Mouse (Mus musculus): Measurements from ENCODE around the gene Abcf2. TPM values are rescaled to one million over a fixed set of nuclear protein-coding genes. Genes with fewer than 3 reads are reported as not detected.
A peak's percentile ranks its signal among the peaks of the same experiment; 100 is the strongest.

The Abcf2 gene
- polyA plus RNA-seq, 1 experiment from 2014 or later = 153 TPM

DNA sequence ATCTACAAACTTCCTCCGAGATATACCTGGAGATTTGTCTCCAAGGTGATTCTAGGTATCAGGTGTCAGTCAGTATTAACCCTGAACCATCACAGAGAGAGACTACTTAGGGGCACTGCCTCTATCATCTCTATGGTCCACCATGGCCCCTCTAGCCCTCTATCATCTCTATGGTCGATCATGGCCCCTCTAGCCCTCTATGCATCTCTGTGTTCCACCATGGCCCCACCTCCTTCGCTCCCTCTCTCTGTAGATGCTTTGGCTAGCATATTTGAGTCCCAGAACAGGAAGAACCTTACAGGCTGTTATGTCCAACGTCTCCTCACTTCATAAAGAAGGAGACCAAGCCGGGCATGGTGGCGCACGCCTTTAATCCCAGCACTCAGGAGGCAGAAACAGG is 34.6 kb downstream of the Abcf2 start:
- Histone ChIP-seq H3K36me3 (ENCODE audit: control insufficient read depth, insufficient read depth, low read length) (no peaks in the 10 kb centered on the region), H3K4me2 (ENCODE audit: low read depth, low read length, severe bottlenecking) (no peak overlapping the region), H3K9ac (ENCODE audit: low read length) (no peak overlapping the region), H3K4me1 (replicated peaks; ENCODE audit: control insufficient read depth, insufficient read depth, low read length) (no peaks in the 10 kb centered on the region), H3K4me3 (ENCODE audit: low read depth, low read length) (no peak overlapping the region), H3K9me3 (ENCODE audit: control insufficient read depth, low read length) (no peaks in the 10 kb centered on the region), H3K27ac (ENCODE audit: low read depth, low read length) (no peak overlapping the region), H3K27me3 (ENCODE audit: control insufficient read depth, insufficient read depth, low read length) (no peaks in the 10 kb centered on the region)
- 83% methylated on average over 7 of the region's 7 CpGs for WGBS
- ATAC-seq (replicated peaks; ENCODE audit: low FRiP score) = no peak
- DNase-seq (ENCODE audit: low spot score) = no peak

DNA sequence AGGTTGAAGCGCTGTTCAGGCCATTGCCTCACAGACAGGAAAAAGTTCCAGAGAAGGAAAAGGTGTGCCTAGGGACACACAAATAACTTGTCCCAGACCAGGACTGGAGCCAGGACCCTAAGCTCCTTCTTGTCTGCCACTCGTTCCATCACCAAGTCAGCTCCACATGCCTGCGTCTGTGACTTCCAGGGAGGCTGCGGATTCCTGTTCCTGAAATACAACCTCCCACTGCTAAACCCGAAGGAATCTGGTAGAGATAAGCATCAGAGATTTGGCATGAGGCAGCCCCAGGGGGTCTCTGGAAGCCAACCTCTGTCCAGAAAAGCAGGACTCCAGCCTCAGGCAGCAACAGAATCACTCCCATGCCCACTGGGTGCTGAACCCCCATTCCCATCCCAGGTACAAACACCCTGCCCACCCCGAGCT is 36.1 kb downstream of the Abcf2 start:
- no peak overlapping the region for H3K4me3 ChIP-seq (ENCODE audit: low read depth, low read length)
- WGBS = 43% methylated on average over 6 of the region's 6 CpGs
- ATAC-seq (replicated peaks; ENCODE audit: low FRiP score) = no peak

DNA sequence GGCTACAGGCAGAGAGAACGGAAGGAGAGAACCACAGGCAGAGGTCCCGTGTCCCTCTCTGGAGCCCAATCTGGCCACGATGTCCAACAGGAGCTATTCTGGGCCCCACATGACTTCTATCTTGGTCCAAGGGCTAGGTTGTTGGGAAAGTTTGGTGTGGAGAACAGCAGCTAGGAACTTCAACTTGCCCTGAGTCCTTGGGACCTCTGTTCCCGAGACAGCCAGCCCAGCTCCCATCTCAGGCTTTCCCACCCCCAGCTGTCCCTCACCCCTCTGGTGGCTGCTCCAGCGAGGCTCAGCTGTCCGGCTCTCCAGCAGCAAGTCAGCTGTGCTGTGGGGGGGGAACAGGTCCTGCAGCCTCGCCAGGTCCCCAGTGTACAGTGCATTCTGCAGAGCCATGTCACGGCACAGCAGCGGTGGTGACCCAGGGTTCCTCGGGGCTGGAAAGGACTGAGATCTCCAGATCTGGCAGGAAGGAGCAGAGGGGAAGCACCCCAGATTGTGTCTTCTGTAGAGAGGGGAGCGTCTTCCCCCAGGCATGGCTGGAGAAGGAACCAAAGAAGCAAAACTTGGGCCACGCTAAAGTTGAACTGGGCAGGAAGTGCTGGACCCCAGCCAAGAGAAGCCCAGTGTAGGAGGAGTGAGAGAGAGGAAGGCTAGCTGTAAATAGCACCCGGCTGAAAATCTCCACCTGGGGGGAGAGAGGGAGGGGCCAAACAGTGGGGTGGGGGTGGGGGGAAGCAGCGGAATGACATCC is 36.7 kb downstream of the Abcf2 start, which contains the start of gene Asb10:
Gene Asb10, minus strand, starts transcription at position 592 of the 757 bp plus-strand sequence.
- DNase-seq (ENCODE audit: low spot score) (no peak), ATAC-seq (replicated peaks; ENCODE audit: low FRiP score) (no peak)
- Histone ChIP-seq H3K4me2 (ENCODE audit: low read depth, low read length, severe bottlenecking) (no peak within 1 kb of the TSS), H3K4me1 (replicated peaks; ENCODE audit: control insufficient read depth, insufficient read depth, low read length) (no peaks in the 10 kb centered on the region), H3K9me3 (ENCODE audit: control insufficient read depth, low read length) (no peaks in the 10 kb centered on the region), H3K27me3 (ENCODE audit: control insufficient read depth, insufficient read depth, low read length) (no peaks in the 10 kb centered on the region), H3K4me3 (ENCODE audit: low read depth, low read length) (no peak within 1 kb of the TSS), H3K27ac (ENCODE audit: low read depth, low read length) (no peak within 1 kb of the TSS), H3K9ac (ENCODE audit: low read length) (no peak within 1 kb of the TSS), H3K36me3 (ENCODE audit: control insufficient read depth, insufficient read depth, low read length) (no peaks in the 10 kb centered on the region)
- WGBS = 52% methylated on average over 14 of the region's 14 CpGs

More for the DNA sequence above, 36.1 kb downstream of the Abcf2 start:
- no peak for DNase-seq (ENCODE audit: low spot score)
- no peak overlapping the region for H3K4me2 ChIP-seq (ENCODE audit: low read depth, low read length, severe bottlenecking)
- H3K4me1 ChIP-seq (replicated peaks; ENCODE audit: control insufficient read depth, insufficient read depth, low read length) = no peaks in the 10 kb centered on the region
- no peak overlapping the region for H3K9ac ChIP-seq (ENCODE audit: low read length)
- H3K9me3 ChIP-seq (ENCODE audit: control insufficient read depth, low read length) = no peaks in the 10 kb centered on the region
- H3K27ac ChIP-seq (ENCODE audit: low read depth, low read length) = no peak overlapping the region
- H3K27me3 ChIP-seq (ENCODE audit: control insufficient read depth, insufficient read depth, low read length) = no peaks in the 10 kb centered on the region
- H3K36me3 ChIP-seq (ENCODE audit: control insufficient read depth, insufficient read depth, low read length) = no peaks in the 10 kb centered on the region

DNA sequence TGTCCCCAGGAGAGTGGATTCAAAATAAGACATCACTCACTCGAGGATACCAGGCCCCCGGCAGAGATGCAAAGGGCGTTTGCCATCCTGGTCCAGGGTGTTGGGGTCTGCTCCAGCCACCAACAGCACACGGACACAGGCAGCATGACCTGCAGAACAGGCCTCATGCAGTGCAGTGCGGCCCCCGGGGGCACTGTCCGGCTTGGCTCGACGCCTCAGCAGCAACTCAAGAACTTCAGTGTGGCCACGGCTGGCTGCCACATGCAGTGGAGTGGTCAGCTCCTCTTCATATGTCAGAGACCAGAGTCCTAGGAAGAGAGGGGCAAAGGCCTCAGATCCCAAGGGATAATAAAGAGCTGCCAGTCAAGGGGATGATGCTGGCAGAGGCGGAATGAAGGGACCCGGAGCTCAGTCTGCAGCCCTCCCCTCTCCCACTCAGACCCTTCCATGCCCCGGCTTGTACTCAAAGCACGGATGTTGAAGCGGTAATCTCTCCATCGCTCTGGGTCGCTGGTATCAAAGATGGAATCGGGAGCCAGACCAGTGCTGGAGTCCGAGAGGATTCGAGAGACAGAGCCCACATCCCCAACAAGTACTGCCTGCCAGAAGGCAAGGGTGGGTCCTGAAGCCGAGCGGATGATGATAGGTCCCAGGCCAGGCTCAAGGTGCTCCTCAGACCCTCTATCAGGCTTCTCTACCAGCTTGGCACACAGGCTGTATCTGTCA is 37.5 kb downstream of the Abcf2 start:
- DNase-seq (ENCODE audit: low spot score) (no peak), ATAC-seq (replicated peaks; ENCODE audit: low FRiP score) (no peak)
- no peaks in the 10 kb centered on the region for H3K4me1 ChIP-seq (replicated peaks; ENCODE audit: control insufficient read depth, insufficient read depth, low read length)
- 86% methylated on average over 22 of the region's 22 CpGs for WGBS
- H3K4me2 ChIP-seq (ENCODE audit: low read depth, low read length, severe bottlenecking) = no peak overlapping the region
- no peaks in the 10 kb centered on the region for H3K9me3 ChIP-seq (ENCODE audit: control insufficient read depth, low read length)
- H3K36me3 ChIP-seq (ENCODE audit: control insufficient read depth, insufficient read depth, low read length) = no peaks in the 10 kb centered on the region
- no peak overlapping the region for H3K27ac ChIP-seq (ENCODE audit: low read depth, low read length)
- no peak overlapping the region for H3K9ac ChIP-seq (ENCODE audit: low read length)
- H3K27me3 ChIP-seq (ENCODE audit: control insufficient read depth, insufficient read depth, low read length) = no peaks in the 10 kb centered on the region
- H3K4me3 ChIP-seq (ENCODE audit: low read depth, low read length) = no peak overlapping the region

DNA sequence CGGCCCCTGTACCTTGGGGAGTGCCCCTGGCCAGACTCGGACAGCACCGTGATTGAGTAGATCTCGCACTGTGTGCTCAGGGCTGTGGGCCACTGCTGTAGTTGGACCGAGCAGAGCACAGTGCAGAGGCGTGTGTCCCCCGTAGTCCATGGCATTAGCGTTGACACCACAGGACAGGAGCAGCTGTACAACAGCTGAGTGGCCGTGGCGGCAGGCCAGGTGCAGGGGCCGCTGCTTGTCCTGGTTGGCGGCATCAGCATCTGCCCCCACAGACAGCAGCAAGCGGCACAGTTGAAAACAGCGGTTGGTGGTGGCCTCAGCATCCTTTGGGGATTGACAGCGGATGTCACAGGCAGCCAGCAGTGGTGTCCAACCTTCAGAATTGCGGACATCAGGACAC is 39.6 kb downstream of the Abcf2 start:
- Histone ChIP-seq H3K36me3 (ENCODE audit: control insufficient read depth, insufficient read depth, low read length) (no peaks in the 10 kb centered on the region), H3K4me2 (ENCODE audit: low read depth, low read length, severe bottlenecking) (no peak overlapping the region), H3K27ac (ENCODE audit: low read depth, low read length) (no peak overlapping the region), H3K9ac (ENCODE audit: low read length) (peak overlapping the region; percentile 10; the same call in 1 of the 2 replicates), H3K27me3 (ENCODE audit: control insufficient read depth, insufficient read depth, low read length) (no peaks in the 10 kb centered on the region; the same call in 1 of the 2 replicates), H3K9me3 (ENCODE audit: control insufficient read depth, low read length) (no peaks in the 10 kb centered on the region), H3K4me3 (ENCODE audit: low read depth, low read length) (no peak overlapping the region), H3K4me1 (replicated peaks; ENCODE audit: control insufficient read depth, insufficient read depth, low read length) (no peaks in the 10 kb centered on the region)
- 82% methylated on average over 16 of the region's 16 CpGs for WGBS
- no peak for ATAC-seq (replicated peaks; ENCODE audit: low FRiP score)
- DNase-seq (ENCODE audit: low spot score) = no peak

DNA sequence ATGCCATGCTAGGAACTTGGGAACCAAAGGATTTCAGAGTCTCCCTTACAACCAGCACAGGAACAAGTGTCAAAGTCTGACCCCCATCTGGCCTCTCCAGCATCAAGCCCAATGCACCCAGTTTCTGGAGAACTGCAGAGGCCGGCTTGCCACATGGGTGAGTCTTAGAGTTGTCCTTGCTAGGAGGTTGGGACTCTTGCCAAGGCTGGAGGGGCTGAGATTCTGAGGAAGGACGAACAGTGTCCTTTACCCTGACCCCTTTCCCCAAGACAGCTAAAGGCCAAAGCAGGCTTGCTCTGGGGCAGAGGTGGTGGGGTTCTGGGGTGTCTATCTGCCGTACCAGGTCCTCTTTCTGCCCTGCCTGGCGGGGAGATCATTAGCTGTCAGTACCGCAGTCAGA is 40.8 kb downstream of the Abcf2 start:
- Histone ChIP-seq H3K4me1 (replicated peaks; ENCODE audit: control insufficient read depth, insufficient read depth, low read length) (no peaks in the 10 kb centered on the region), H3K9ac (ENCODE audit: low read length) (no peak overlapping the region), H3K27ac (ENCODE audit: low read depth, low read length) (no peak overlapping the region), H3K4me2 (ENCODE audit: low read depth, low read length, severe bottlenecking) (no peak overlapping the region), H3K9me3 (ENCODE audit: control insufficient read depth, low read length) (no peaks in the 10 kb centered on the region), H3K36me3 (ENCODE audit: control insufficient read depth, insufficient read depth, low read length) (no peaks in the 10 kb centered on the region), H3K4me3 (ENCODE audit: low read depth, low read length) (no peak overlapping the region), H3K27me3 (ENCODE audit: control insufficient read depth, insufficient read depth, low read length) (no peaks in the 10 kb centered on the region; the same call in 1 of the 2 replicates)
- 73% methylated on average over 5 of the region's 5 CpGs for WGBS
- ATAC-seq (replicated peaks; ENCODE audit: low FRiP score) (no peak), DNase-seq (ENCODE audit: low spot score) (no peak)

DNA sequence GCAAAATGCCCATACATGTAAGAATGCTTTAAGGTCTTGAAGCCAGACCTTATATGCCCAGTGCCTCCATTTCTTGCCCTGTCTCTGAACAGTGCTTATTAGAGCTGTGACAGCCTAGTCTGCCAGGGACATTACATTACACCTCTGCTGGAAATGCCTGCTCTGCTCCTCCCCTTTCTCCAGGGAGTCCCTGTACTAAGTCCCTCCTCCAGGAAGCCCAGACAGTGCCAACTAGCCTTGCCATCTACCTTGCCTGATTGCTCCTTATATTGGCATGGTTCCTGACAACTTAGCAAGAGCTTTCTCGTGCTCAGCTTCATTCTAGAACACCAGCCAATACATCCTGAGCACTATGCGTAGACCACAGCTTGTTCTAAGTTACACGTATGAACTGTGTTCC is 41.5 kb downstream of the Abcf2 start:
- no peak overlapping the region for H3K4me2 ChIP-seq (ENCODE audit: low read depth, low read length, severe bottlenecking)
- H3K36me3 ChIP-seq (ENCODE audit: control insufficient read depth, insufficient read depth, low read length) = no peaks in the 10 kb centered on the region
- ATAC-seq (replicated peaks; ENCODE audit: low FRiP score) (no peak), DNase-seq (ENCODE audit: low spot score) (no peak)
- H3K27ac ChIP-seq (ENCODE audit: low read depth, low read length) = no peak overlapping the region
- H3K9ac ChIP-seq (ENCODE audit: low read length) = no peak overlapping the region
- H3K4me1 ChIP-seq (replicated peaks; ENCODE audit: control insufficient read depth, insufficient read depth, low read length) = no peaks in the 10 kb centered on the region
- no peaks in the 10 kb centered on the region; the same call in 1 of the 2 replicates for H3K27me3 ChIP-seq (ENCODE audit: control insufficient read depth, insufficient read depth, low read length)
- 88% methylated on average over 3 of the region's 3 CpGs for WGBS
- no peaks in the 10 kb centered on the region for H3K9me3 ChIP-seq (ENCODE audit: control insufficient read depth, low read length)
- no peak overlapping the region for H3K4me3 ChIP-seq (ENCODE audit: low read depth, low read length)

DNA sequence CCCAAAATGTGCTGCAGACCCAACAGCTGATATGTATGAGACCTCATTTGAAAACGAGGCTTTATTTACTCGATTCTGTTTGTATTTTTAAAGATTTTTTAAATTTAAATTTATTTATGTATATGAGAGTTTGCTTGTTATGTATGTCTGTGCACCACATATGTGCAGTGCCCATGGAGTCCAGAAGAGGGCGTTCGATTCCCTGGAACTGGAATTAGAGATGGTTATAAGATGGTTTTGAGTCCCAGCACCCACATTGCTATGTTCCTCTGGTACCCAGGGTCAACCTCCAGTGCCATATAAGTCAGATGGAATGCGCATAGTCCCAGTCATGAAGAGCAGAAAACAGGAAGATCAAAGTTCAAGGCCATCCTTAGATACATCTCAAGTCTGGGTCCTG is 43.0 kb downstream of the Abcf2 start:
- H3K4me2 ChIP-seq (ENCODE audit: low read depth, low read length, severe bottlenecking) = no peak overlapping the region

More for the DNA sequence above, 43.0 kb downstream of the Abcf2 start:
- peaks cover 2% of the 10 kb centered on the region; the same call in 1 of the 2 replicates for H3K27me3 ChIP-seq (ENCODE audit: control insufficient read depth, insufficient read depth, low read length)
- DNase-seq (ENCODE audit: low spot score) (no peak), ATAC-seq (replicated peaks; ENCODE audit: low FRiP score) (no peak)
- no peak overlapping the region for H3K27ac ChIP-seq (ENCODE audit: low read depth, low read length)
- H3K9me3 ChIP-seq (ENCODE audit: control insufficient read depth, low read length) = no peaks in the 10 kb centered on the region
- H3K4me1 ChIP-seq (replicated peaks; ENCODE audit: control insufficient read depth, insufficient read depth, low read length) = no peaks in the 10 kb centered on the region
- H3K9ac ChIP-seq (ENCODE audit: low read length) = no peak overlapping the region
- H3K4me3 ChIP-seq (ENCODE audit: low read depth, low read length) = no peak overlapping the region
- 57% methylated on average over 5 of the region's 5 CpGs for WGBS
- H3K36me3 ChIP-seq (ENCODE audit: control insufficient read depth, insufficient read depth, low read length) = no peaks in the 10 kb centered on the region
